Mouse (Mus musculus) erythroblast, embryonic 14.5 days (primary cell): ENCODE measurements around the gene Carmil2.

Experiments used
- GATA1 ChIP-seq: IDR thresholded peaks from 2 replicates; pipeline ENCODE4 v1.6.1; 2012; ENCODE audit warnings: low read length, inconsistent platforms, mixed read lengths
- TAL1 ChIP-seq: IDR thresholded peaks from 3 replicates; pipeline ENCODE4 v1.6.1; 2012; ENCODE audit warnings: low read length, inconsistent platforms, mixed read lengths

- no peak for TF ChIP-seq GATA1
- TF ChIP-seq TAL1 = no peak
Observed at GRCm38 (mm10) chr8:105715042-105715441, 29.0 kb downstream of the Carmil2 start.
